Mouse (Mus musculus) midbrain, postnatal 0 days (tissue): Measurements from ENCODE around the gene Neu3. TPM values are rescaled to one million over a fixed set of nuclear protein-coding genes. Genes with fewer than 3 reads are reported as not detected.

Source experiments
- ATAC-seq: fragments of 200-750 bp; cut with Nextera tagmentation; 2 replicates; pipeline ENCODE4 v1.8.0; 2017; ENCODE audit warnings: moderate number of reproducible peaks, mild to moderate bottlenecking, moderate TSS enrichment, moderate library complexity; ENCODE audit not compliant: low FRiP score
- DNase-seq: peaks from one replicate; pipeline ENCODE4 v3.0.0-alpha.2; 2015; ENCODE audit warnings: low spot score
- H3K27ac ChIP-seq: fragments of 300-500 bp; sonication (generic); 2 replicates; pipeline ENCODE4 v1.5.1; 2014; ENCODE audit warnings: low read depth, mild to moderate bottlenecking, low read length, mixed read lengths
- H3K27me3 ChIP-seq: fragments of 300-500 bp; sonication (generic); 2 replicates; pipeline ENCODE4 v1.6.1; 2014; ENCODE audit warnings: low read length, control low read depth, mixed read lengths; ENCODE audit not compliant: insufficient read depth
- H3K36me3 ChIP-seq: fragments of 300-500 bp; sonication (generic); 2 replicates; pipeline ENCODE4 v1.6.1; 2014; ENCODE audit warnings: low read length, control low read depth, mixed read lengths; ENCODE audit not compliant: insufficient read depth
- H3K4me1 ChIP-seq: fragments of 300-500 bp; sonication (generic); 2 replicates; pipeline ENCODE4 v1.6.1; 2014; ENCODE audit warnings: mild to moderate bottlenecking, control low read depth, antibody characterized with exemption, low read length, mixed read lengths; ENCODE audit not compliant: insufficient read depth
- H3K4me2 ChIP-seq: fragments of 300-500 bp; sonication (generic); 2 replicates; pipeline ENCODE4 v1.6.1; 2014; ENCODE audit warnings: low read depth, mild to moderate bottlenecking, low read length, mixed read lengths; ENCODE audit not compliant: poor library complexity, severe bottlenecking
- H3K4me3 ChIP-seq: fragments of 300-500 bp; sonication (generic); 2 replicates; pipeline ENCODE4 v1.5.1; 2014; ENCODE audit warnings: low read depth, mild to moderate bottlenecking, low read length, moderate library complexity
- H3K9ac ChIP-seq: fragments of 300-500 bp; sonication (generic); replicated peaks from 2 replicates; pipeline ENCODE4 v1.6.1; 2014; ENCODE audit warnings: mild to moderate bottlenecking, low read length, moderate library complexity, mixed read lengths; ENCODE audit not compliant: poor library complexity, severe bottlenecking
- H3K9me3 ChIP-seq: fragments of 300-500 bp; sonication (generic); 2 replicates; pipeline ENCODE4 v1.6.1; 2016; ENCODE audit warnings: low read length, control low read depth
- CTCF ChIP-seq: IDR thresholded peaks from 2 replicates; pipeline ENCODE4 v1.5.1; 2016; ENCODE audit warnings: antibody characterized with exemption, mild to moderate bottlenecking
- WGBS: fragments of 180-500 bp; shearing (Covaris S2); extraction: QIAGEN DNeasy Blood & Tissue Kit; methylation state at CpG from one replicate; pipeline ENCODE4 v1.1.7; 2014; 5-methylcytosine and 5-hydroxymethylcytosine counted together
- polyA plus RNA-seq: library from polyadenylated mRNA; unstranded; fragments of >200 nt; fragmentation: Nextera tagmentation; extraction: Ambion mirVana; gene quantifications from 2 replicates; pipeline ENCODE4 v1.2.1, GENCODE M21; 2015
- total RNA-seq: library from RNA; depleted of rRNA; stranded (reverse); fragments of >200 nt; gene quantifications from 2 replicates; pipeline ENCODE4 v1.2.3, GENCODE M21; 2014

Gene Neu3
- total and polyA plus RNA-seq, 2 experiments from 2014 or later: 1.8 TPM

- H3K9ac ChIP-seq: no peak overlapping the region
- H3K9me3 ChIP-seq: no peaks in the 10 kb centered on the region
- no peak for TF ChIP-seq CTCF
- peaks cover 33% of the 10 kb centered on the region for H3K36me3 ChIP-seq
- no peak overlapping the region for H3K27ac ChIP-seq
- 91% methylated on average over 3 of the region's 3 CpGs for WGBS
- no peak overlapping the region for H3K4me3 ChIP-seq
- H3K4me2 ChIP-seq: no peak overlapping the region
- ATAC-seq: no peak
- H3K27me3 ChIP-seq: no peaks in the 10 kb centered on the region
- H3K4me1 ChIP-seq: no peaks in the 10 kb centered on the region
- no peak for DNase-seq
These were observed 10.0 kb upstream of the Neu3 start for GRCm38 (mm10) chr7:99838241-99838640.

- H3K4me3 ChIP-seq: no peak overlapping the region
- 93% methylated on average over 6 of the region's 6 CpGs for WGBS
- no peak overlapping the region for H3K27ac ChIP-seq
- peaks cover 26% of the 10 kb centered on the region for H3K36me3 ChIP-seq
- H3K9me3 ChIP-seq: no peaks in the 10 kb centered on the region
- no peak overlapping the region for H3K9ac ChIP-seq
- no peak for TF ChIP-seq CTCF
- DNase-seq (no peak), ATAC-seq (no peak)
- H3K4me2 ChIP-seq: no peak overlapping the region
- no peaks in the 10 kb centered on the region for H3K4me1 ChIP-seq
- no peaks in the 10 kb centered on the region for H3K27me3 ChIP-seq
These were observed 9.3 kb upstream of the Neu3 start for GRCm38 (mm10) chr7:99837358-99838071.

GRCm38 (mm10) chr7:99836781-99837180 lies 8.6 kb upstream of the Neu3 start:
- H3K36me3 ChIP-seq: peaks cover 24% of the 10 kb centered on the region
- DNase-seq (no peak), ATAC-seq (no peak)
- TF ChIP-seq CTCF: no peak
- H3K9ac ChIP-seq: no peak overlapping the region
- H3K27ac ChIP-seq: no peak overlapping the region
- no peaks in the 10 kb centered on the region for H3K9me3 ChIP-seq
- WGBS: 67% methylated on average over 4 of the region's 4 CpGs
- no peaks in the 10 kb centered on the region for H3K4me1 ChIP-seq
- no peaks in the 10 kb centered on the region for H3K27me3 ChIP-seq
- H3K4me3 ChIP-seq: no peak overlapping the region
- H3K4me2 ChIP-seq: no peak overlapping the region

GRCm38 (mm10) chr7:99834314-99834853 lies 6.2 kb upstream of the Neu3 start:
- 88% methylated on average over 5 of the region's 5 CpGs for WGBS
- Histone ChIP-seq H3K4me1 (no peaks in the 10 kb centered on the region), H3K9me3 (no peaks in the 10 kb centered on the region), H3K27ac (no peak overlapping the region), H3K9ac (no peak overlapping the region), H3K27me3 (no peaks in the 10 kb centered on the region), H3K36me3 (peaks cover 9% of the 10 kb centered on the region; the same call in 1 of the 2 replicates), H3K4me3 (no peak overlapping the region), H3K4me2 (no peak overlapping the region)
- ATAC-seq (no peak), DNase-seq (no peak)
- TF ChIP-seq CTCF: no peak

GRCm38 (mm10) chr7:99833846-99834222 lies 5.6 kb upstream of the Neu3 start:
- no peak overlapping the region for H3K27ac ChIP-seq
- 93% methylated on average over 2 of the region's 2 CpGs for WGBS
- H3K27me3 ChIP-seq: no peaks in the 10 kb centered on the region
- TF ChIP-seq CTCF: no peak
- no peaks in the 10 kb centered on the region for H3K4me1 ChIP-seq
- no peak for ATAC-seq
- H3K36me3 ChIP-seq: peaks cover 9% of the 10 kb centered on the region; the same call in 1 of the 2 replicates
- no peaks in the 10 kb centered on the region for H3K9me3 ChIP-seq
- no peak overlapping the region for H3K4me2 ChIP-seq
- H3K9ac ChIP-seq: no peak overlapping the region
- no peak for DNase-seq
- H3K4me3 ChIP-seq: no peak overlapping the region

DNA sequence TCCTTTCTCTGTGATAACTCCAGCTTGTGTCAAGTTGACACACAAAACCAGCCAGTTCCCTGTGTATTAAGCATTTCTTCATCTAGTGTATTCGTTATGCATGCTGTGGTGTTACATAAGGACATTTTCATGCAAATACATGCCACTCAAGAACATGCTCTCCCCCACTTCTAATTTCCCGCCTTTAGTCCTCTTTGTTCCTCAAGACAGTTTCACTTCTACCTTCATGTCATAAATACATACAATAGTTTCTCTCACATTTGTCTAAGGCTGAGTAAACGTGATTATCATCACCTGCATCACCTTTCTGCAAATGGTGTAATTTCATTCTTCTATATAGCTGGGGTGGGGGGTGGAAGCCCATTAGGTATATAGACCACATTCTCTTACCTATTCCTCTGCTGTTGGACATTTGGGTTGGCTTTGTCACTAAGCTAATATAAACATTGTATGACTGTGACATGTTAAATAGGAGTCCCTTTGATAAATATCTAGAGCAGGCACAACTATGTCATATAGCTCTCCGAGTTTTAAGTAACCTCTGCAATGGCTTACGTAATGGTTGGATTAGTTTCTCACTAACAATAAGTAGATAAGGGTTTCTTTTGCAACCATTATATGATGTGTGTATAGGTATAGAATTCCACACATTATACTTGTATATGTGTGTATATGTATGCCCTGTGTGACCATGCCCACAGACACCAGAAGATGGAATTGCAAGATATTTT lies 5.1 kb upstream of the Neu3 start:
- 87% methylated on average over 5 of the region's 5 CpGs for WGBS
- Histone ChIP-seq H3K27ac (no peak overlapping the region), H3K4me3 (no peak overlapping the region), H3K36me3 (peaks cover 5% of the 10 kb centered on the region; the same call in 1 of the 2 replicates), H3K9ac (no peak overlapping the region), H3K9me3 (no peaks in the 10 kb centered on the region), H3K4me2 (no peak overlapping the region), H3K27me3 (no peaks in the 10 kb centered on the region), H3K4me1 (no peaks in the 10 kb centered on the region)
- DNase-seq: no peak
- ATAC-seq: no peak
- TF ChIP-seq CTCF: no peak
